Mouse (Mus musculus): ENCODE measurements around the gene Kdm4a.

DNA sequence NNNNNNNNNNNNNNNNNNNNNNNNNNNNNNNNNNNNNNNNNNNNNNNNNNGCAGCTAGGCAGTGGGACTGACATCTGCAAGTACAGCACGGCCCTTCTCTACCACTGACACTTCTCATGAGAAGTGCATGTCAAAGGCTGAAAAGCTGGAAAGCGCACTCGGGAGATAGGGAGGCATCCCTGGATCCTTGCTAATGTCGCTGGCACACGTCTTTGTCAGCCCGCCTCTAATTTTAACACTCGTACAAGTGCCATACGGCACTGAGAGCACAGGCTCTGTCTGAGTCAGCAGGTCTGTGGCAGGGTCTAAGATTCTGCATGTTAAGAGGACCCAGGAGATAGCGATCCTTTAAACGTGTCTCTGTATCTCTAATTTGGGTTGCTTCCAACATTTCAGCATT is 16.3 kb upstream of the Kdm4a start:
- TF ChIP-seq E2F4 (IDR thresholded peaks at IDR 0.05; ENCODE audit: insufficient read depth) = no peak
- TF ChIP-seq MYOD1 (IDR thresholded peaks at IDR 0.05; ENCODE audit: control insufficient read depth in 1 of 3, insufficient read length in 2 of 3, low read depth in 2 of 3) = no peak
- TF ChIP-seq POLR2AphosphoS2 (IDR thresholded peaks at IDR 0.05; ENCODE audit: insufficient read length, low read depth) = no peak
- TF ChIP-seq TCF12 (IDR thresholded peaks at IDR 0.05; ENCODE audit: insufficient read depth, poor library complexity, severe bottlenecking) = no peak
- no peak for TF ChIP-seq CEBPB (IDR thresholded peaks at IDR 0.05; ENCODE audit: insufficient read depth, poor library complexity, severe bottlenecking)
- no peak for TF ChIP-seq POLR2A (IDR thresholded peaks at IDR 0.05; ENCODE audit: insufficient read length, low read depth)
- no peak for TF ChIP-seq REST (IDR thresholded peaks at IDR 0.05; ENCODE audit: insufficient read depth, insufficient read length)
- TF ChIP-seq USF1 (IDR thresholded peaks at IDR 0.05; ENCODE audit: low read depth) = no peak
- TF ChIP-seq MAX (IDR thresholded peaks at IDR 0.05; ENCODE audit: low read depth) = no peak
- no peak for TF ChIP-seq MYOG (IDR thresholded peaks at IDR 0.05; ENCODE audit: control insufficient read depth in 1 of 3, insufficient read depth in 1 of 3, insufficient read length in 2 of 3, low read depth in 2 of 3)

Data from myocyte (in vitro differentiated cells).